Mouse (Mus musculus) adrenal gland, postnatal 14 days (tissue): ENCODE results near the gene Dok5. TPM values are rescaled to one million over a fixed set of nuclear protein-coding genes. Genes with fewer than 3 reads are reported as not detected.

Experiments
- DNase-seq: peaks from one replicate; pipeline ENCODE4 v3.0.0; 2021; ENCODE audit warnings: mixed read lengths
- total RNA-seq: library from RNA; stranded (reverse); gene quantifications from 2 replicates; pipeline ENCODE4 v1.2.3, GENCODE M21; 2021

Dok5 gene
- total RNA-seq, 1 experiment from 2014 or later, result 0.37 TPM

DNA sequence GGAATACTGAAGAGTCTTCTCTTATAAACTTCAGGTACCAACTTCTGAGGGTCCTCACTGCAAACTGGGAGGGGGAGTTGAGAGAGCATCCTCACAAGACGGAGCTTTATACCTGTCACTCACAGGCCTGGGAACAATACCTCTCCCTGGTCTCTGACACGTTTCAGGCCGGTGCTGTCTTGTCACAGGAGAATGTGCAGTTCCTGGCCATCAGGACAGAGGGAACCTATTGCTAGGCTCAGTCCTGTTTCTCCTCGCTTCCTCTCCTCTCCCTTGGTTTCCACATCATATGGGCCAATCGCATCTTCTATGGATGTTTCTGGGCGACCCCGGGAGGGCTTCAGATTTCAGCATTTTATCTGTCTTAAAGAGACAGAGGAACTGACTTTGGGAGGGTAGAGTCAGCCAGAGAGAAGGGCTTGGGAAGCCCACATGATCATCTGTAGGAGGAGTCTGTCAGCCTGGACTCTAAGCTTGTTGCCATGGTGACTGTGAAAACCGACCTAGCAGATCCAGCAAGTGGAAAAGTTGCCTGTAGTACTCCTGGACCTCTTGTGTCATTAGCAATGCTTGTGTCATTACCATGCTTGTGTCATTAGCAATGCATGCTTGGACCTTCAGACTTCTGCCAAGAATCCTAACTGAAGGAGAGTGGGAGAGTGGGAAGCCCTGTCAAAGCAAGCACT, 59.9 kb downstream of the Dok5 start:
- DNase-seq, result no peak

DNA sequence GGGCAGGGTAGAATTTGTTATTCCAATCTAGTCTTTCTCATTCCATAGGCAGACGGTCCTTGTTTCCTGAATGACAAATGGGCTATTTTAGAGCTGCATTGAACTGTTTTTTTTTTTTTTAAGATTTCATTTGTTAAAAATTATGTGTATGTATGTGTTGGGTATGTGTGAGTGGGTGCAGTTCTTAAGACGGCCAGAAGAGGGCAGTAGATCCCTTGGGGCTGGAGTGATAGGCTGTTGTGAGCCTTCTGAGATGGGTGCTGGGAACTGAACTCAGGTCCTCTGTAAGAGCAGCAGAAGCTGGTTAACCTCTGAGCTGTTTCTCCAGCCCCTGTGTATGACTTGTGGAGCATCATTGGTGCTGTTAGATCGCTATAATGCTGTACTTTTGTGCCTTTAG, 63.6 kb downstream of the Dok5 start:
- no peak for DNase-seq

DNA sequence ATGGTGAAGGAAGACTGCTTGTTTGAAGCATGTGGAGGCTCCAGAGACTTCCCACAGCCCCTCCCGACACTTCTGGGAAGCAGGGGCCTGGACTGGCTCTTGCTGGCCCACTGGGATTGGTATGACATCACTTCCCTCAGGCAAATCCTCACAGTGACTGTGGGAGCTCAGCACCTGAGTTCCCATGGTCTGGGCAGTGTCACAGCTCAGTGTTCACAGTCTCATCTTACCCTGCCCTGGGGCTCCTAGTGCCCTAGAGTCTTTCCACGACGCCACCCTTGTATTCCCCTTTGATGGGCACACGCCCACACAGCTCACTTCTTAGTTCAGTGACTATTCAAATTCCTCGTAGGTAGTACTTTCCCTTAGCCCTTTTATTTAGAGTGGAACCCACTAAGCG, 71.4 kb downstream of the Dok5 start:
- peak; percentile 5 for DNase-seq

- DNase-seq, result no peak
Observed at GRCm38 (mm10) chr2:170807555-170808258, 76.1 kb downstream of the Dok5 start.

DNA sequence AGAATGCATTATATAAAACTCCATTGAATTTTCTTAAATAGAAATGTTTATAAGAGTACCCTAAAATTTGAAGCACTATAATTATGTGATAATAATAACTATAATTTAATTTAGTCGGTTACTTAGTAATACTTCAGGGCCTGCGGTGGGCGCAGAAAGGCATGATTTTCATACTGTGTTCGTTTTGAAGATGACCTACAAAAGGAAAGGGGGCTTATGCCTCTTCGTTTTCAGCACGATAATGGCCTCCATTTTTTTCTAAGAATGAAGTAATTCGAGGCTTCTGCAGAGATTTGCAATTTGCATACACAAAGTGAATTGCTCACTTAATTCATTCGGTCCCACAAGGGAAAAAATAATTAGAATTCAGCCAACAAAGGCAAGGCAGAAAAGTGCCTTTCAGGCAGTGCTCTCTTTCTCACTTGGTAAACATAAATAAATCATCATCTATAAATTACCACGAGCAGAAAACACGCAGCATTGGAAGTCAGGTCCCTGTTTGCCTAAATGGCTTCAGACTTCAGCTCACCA, 76.7 kb downstream of the Dok5 start:
- DNase-seq, result no peak

- DNase-seq, result no peak
Observed at GRCm38 (mm10) chr2:170811356-170811755, 79.7 kb downstream of the Dok5 start.

DNA sequence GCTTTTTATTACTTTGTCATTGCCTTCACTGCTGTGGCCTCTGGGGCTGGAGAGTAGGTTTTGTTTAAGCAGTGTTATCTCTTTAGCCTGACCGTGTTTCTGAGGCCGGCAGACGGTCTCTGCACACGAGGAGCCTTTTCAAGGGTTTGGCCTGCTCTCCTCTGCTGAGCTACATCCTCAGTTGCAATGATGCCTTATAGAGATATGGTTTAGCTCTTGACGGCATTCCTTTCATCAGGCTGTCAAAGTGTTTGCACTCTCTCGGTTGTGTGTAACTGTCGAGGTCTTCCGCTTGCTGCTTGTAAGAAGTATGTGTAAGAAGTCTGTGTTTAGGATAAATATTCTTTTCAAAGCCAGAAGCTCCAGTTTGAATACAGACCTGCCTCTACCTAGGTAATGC, 84.7 kb downstream of the Dok5 start:
- DNase-seq, result no peak

DNA sequence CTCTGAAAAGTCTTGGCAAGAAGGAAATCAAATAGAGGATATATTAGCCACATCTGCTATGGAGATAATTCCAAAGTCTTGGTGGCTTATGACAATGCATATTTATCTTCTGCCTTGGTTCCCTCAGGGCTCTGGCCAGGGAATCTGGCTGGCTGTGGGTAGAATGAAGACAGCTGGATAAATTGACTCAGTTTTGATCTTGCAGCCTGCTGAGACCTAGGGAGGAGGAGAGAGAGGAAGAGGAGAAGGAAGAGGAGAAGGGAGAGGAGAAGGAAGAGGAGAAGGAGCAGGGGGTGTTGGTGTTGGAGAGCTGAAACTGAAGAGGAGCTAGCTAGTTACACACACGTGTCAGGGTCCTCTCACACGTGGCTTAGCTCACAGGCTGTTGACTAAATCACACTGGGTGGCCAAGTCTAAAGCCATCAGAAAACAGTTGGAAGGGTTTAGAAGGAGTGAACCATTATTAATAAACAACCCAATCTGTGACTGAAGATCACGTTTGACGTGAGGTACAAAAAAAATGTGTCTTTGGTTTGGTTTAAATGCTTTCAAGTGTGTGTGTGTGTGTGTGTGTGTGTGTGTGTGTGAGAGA, 85.6 kb downstream of the Dok5 start:
- no peak for DNase-seq

DNA sequence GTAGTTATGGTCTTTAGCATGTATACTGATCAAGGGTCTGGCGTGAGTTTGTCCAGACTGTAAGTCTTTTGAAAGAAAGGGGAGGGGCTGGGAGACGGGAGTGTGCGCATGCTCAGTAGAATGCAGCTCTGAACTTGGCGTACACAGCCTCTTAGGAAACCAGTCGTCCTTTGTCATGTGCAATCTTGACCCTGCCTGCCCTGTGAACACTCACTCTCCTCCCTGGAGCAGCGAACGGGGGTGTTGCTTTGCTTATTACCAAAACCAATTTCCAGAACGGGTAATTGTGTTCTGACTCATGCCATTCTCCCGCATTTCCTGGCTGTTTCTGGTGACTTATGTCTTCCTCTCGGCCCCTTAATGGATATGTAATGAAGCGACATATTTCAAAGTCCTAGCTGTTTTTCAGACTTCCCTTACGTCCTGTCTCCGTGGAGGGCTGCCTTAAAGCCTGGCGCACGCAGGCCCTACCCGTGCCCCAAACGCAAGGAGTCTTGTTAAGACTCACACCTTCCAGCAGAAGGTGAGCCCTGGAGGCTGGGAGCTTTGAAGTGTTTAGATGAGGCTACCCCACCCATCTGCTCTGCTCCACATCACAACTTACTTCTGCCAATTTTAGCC, 95.3 kb downstream of the Dok5 start:
- DNase-seq, result peak; percentile 78

DNA sequence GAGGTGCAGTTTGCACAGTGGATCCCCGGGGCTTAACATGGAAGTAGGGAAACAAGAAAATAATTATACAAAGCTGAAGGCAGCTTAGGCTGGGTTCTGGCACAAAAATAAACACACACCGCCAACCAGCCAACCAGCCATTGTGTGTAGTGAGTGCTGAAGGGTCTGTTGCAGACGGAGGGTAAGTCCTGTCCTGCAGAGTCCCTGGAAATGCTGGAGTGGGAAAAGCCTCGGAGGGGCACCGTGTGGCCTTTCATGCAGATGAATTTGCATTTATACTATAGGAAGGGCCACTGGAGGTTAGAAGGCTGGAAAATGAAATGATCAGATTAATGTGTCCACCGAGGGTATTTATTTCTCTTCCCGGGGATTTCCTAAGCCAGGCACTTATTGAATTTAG, 97.2 kb downstream of the Dok5 start:
- DNase-seq, result no peak

GRCm38 (mm10) chr2:170829191-170829611, 97.6 kb downstream of the Dok5 start:
- DNase-seq, result no peak

DNA sequence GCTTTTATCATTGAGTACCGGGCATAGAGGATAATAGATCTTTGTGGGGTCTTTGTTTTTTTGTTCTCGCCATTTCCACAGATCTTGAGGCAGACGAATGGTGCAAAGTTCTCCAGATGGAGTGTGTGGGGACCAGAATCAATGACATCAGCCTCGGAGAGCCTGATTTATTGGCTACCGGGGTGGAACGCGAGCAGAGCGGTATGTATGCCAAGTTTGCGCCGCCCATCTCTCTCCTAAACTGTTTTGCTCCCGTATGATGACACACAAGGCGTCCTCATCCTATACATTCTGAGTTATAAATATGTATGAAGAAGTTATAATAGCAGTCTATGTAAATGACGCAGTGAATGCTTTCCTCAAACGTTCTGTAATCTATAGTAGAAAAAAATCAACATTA, 98.4 kb downstream of the Dok5 start:
- DNase-seq, result no peak

- no peak for DNase-seq
Observed at GRCm38 (mm10) chr2:170836862-170837261, 105.3 kb downstream of the Dok5 start.

- no peak for DNase-seq
Observed at GRCm38 (mm10) chr2:170837363-170837762, 105.8 kb downstream of the Dok5 start.

- DNase-seq, result peak; percentile 70
Observed at GRCm38 (mm10) chr2:170837824-170838557, 106.4 kb downstream of the Dok5 start.

DNA sequence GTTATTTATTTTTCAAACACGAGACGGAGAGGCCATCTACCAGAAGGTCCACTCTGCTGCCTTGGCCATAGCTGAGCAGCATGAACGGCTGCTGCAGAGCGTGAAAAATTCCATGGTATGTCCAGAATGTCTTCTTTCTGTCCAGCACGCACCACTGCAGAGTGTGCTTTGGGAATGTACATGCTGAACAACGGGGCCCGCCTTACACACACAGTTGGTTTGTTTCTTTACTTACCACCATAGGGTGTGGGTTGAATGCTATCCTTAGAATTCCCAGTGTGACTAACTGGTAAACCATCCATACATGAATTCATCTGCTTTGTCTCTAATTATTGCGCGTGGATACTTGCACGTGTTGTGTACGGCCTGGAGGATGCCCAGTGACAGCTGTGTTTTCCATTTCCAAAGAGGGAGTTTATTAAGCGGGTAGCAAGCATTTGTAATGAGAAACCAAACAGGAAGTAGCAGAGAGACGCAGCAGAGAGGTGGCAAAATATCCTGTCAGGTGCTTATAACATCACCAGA, 109.9 kb downstream of the Dok5 start:
- DNase-seq, result no peak

GRCm38 (mm10) chr2:170845511-170845910, 113.9 kb downstream of the Dok5 start:
- no peak for DNase-seq

DNA sequence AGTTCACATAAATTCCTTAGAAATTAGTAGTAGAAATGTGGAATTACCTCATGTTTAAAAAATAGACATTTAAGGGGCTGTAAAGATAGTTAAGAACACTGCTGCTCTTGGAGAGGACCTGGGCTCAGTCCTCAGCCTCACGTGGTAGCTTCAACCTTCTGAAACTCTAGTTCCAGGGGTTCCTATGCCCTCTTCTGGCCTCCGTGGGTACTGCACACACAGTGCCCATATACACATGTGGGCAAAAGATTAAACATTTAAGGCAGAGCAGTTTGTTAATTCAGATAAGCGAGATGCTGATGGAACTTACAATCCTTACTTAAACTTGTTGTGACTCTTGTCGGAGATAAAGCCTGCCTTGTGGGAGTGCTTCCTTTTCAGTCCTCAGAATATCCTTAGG, 118.5 kb downstream of the Dok5 start:
- no peak for DNase-seq

- DNase-seq, result no peak
Observed at GRCm38 (mm10) chr2:170852337-170852736, 120.7 kb downstream of the Dok5 start.

- no peak for DNase-seq
Observed at GRCm38 (mm10) chr2:170855210-170855609, 123.6 kb downstream of the Dok5 start.

DNA sequence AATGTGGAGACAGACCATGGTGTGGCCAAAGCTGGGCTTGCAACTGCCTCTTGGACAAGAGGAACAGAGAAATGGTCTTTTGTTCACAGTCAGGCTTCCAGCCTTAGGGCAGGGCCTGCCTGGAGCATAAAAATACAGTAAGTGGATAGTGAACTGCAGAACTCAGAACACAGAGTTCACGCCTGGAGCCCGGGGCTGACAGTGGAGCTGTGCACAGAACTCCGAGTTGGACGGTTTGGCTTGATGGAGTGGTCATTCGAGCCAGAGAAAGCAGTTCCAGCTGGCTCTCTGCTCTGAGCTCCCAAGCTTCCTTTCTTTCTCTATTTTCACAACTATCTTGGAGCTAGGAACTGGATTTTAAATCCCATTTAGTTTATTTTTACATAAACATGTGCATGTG, 124.5 kb downstream of the Dok5 start:
- peak; percentile 24 for DNase-seq

DNA sequence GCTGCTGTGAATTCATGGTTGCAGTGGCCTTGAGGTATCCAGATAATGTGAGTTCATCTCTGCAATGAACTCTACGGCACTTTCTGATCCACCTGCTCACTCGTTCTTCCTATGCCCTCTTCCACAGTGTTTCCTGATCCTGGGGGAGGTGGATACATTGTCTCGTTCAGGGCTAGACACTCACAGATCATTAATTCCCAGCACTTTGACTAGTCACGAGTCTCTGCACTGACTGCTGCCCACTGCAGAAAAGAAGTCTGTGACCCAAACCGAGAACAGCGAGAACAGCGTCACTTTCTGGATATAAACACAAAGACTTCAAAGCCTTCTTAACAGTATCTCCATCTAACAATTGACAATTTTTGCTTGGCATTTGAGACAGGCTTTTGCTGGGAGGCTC, 125.9 kb downstream of the Dok5 start:
- no peak for DNase-seq
